Mouse (Mus musculus) thymus, postnatal 14 days (tissue): ENCODE data around the gene Dusp1.
A peak's percentile ranks its signal among the peaks of the same experiment; 100 is the strongest.

Experiments
- DNase-seq: peaks from one replicate; pipeline ENCODE4 v3.0.0; 2021

Gene Dusp1

DNA sequence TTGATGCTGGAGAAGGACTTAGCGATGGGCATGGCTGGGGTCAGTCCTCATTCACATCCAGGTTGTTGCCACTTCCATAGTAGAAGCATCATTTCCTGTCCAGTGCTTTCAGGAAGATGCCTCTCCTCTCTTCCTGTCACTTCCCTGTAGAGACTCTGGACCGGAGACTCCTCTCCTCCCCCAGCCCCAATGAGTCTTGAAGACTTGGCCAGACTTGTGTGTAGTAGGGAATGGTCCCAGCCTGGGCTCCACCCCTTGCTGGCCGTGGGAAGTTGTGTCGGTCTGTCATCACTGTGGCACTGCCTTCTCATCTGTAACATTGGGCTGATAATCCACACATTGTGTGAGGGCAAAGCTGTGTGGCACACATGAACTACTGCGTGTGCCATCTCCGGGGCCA is 21.7 kb upstream of the Dusp1 start:
- DNase-seq, result no peak

DNA sequence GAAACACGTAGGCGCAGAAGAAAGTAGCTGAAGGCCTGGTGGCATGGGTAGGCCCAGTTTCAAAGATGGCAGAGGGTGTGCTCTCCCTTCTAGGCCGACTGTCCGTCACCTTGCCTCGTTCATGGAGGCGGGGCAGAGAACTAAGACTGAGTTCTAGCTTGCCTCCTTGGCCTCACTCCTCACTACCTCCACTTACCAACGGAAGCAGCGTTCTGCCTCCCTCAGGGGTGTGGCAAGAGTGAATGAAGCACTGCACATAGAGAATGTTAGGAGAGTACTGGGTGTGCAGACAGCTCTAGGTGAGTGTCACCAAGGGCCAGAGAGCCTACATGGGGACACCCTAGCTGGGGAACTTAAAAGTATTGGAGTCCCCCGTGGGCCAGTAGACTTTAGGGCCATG is 21.1 kb upstream of the Dusp1 start:
- no peak for DNase-seq

GRCm38 (mm10) chr17:26582297-26582696 is 20.4 kb upstream of the Dusp1 start:
- DNase-seq, result no peak

DNA sequence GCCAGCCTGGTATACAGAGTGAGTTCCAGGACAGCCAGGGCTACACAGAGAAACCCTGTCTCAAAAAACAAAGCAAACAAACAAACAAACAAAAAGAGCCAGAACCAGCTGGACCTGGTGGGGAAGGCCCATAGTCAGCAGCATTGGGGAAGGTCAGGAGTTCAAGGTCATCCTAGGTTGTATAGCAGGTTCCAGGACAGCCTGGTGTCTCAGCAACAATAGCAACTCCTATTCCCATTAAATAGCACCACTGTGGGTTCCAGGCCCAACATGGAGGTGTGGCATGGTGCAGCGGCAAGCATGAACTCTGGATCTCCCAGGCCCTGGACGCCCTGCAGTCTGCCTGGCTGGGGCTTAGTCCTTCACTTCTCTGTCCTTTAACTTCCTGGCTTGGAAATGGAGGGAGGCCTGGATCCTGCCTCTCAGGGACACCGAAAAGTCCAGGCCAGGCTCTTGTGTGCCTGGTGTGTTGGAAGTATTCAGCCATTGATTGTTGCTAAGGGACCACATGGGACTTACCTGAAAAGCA is 19.0 kb upstream of the Dusp1 start:
- no peak for DNase-seq

DNA sequence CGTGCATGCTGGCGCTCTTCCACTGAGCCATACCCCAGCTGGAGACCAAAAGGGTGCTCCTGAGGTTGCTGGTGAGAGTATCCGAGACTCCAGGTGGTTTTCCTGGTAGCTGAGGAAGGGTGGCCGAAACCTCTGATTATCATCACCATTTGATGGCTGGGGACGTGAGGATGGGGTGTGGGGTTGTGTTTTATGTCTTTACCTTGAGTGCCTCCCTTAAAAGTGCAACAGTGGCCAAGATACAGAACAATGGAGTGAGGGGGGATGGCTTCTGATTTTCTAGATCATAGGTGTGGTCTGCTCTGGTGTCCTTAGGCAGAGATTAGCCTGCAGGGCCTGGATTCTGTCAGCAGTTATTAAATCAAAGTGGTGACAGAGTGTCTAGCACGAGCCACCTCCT is 17.5 kb upstream of the Dusp1 start:
- DNase-seq, result no peak

DNA sequence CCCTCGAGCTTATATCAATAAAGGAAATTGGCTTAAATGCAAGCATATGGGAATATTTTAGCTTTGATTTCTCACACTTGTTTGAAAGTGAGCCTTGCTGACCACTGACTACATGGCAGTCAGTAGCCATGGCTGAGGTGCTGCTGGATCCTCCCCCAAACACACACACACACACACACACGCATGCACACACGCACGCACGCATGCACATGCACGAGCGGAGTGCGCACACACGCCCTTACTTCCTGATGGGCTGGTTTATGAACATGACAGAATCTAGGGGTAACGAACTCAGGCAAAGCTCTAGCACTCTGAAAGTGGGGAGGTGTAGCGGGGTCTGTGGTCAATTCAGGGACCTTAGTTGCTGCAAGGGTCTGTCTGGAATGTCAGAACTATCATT is 16.8 kb upstream of the Dusp1 start:
- no peak for DNase-seq

DNA sequence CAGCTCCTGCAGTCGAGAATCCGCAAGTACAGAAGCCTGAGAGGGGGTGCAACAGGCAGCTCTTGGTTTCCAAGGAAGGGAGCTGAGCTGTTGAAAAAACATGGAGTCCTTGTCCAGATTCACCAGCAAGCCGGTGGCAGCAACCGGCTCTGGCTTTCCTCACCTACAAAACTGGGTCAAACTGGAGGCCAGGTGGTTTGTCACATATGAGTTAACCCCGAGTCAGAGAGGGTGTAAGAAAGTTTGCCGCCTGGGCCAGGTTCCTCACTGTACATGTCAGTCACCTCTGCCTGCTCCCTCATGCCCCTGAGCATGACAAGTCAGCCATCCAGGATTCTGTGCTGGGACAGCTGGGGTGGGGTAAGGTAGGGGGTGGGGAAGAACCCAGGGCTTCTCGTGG is 16.2 kb upstream of the Dusp1 start:
- DNase-seq, result no peak

GRCm38 (mm10) chr17:26577309-26577708 is 15.4 kb upstream of the Dusp1 start:
- DNase-seq, result no peak

- DNase-seq, result no peak
Observed at GRCm38 (mm10) chr17:26576833-26577232, 14.9 kb upstream of the Dusp1 start.

- DNase-seq, result no peak
Observed at GRCm38 (mm10) chr17:26575786-26576690, 14.1 kb upstream of the Dusp1 start.

DNA sequence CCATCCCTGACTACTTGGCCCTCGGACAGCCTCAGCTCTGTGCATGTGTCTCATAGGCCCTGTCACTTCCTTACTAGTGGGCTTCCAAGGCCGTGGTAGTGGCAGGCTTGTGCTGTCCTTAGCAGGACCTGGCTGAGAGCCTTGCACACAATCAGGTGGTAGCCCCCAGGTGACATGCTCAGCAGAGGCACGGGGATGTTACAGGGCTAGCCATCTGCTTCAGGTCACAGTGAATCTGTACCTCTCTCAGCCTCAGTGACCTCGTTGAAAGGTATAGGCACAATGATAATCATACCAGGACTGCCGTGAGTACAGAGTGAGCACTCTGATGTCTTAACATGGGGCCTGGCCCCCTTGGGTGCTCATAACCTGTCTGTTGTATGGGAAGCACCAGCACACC is 12.8 kb upstream of the Dusp1 start:
- no peak for DNase-seq

- no peak for DNase-seq
Observed at GRCm38 (mm10) chr17:26574118-26574517, 12.2 kb upstream of the Dusp1 start.

GRCm38 (mm10) chr17:26572265-26572664 is 10.3 kb upstream of the Dusp1 start:
- DNase-seq, result peak; percentile 47

DNA sequence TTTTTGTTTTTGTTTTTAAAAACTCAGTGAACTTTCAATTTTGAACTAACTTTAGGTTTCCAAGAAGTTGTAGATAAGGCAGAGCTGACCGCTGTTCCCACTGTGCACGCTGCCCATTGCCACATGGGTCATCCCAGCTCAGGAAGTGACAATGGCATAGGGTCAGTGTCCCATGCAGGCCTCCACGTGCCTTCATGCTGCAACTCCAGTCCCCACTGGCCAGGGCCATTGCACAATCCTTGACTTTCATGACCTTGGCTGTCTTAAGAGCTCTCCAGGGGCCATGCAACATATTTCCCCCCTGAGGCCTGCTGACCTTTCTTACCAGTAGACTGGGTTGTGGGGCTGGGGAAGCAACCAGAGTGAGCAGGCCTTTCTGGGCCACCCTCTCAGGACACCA is 9.4 kb upstream of the Dusp1 start:
- no peak for DNase-seq

DNA sequence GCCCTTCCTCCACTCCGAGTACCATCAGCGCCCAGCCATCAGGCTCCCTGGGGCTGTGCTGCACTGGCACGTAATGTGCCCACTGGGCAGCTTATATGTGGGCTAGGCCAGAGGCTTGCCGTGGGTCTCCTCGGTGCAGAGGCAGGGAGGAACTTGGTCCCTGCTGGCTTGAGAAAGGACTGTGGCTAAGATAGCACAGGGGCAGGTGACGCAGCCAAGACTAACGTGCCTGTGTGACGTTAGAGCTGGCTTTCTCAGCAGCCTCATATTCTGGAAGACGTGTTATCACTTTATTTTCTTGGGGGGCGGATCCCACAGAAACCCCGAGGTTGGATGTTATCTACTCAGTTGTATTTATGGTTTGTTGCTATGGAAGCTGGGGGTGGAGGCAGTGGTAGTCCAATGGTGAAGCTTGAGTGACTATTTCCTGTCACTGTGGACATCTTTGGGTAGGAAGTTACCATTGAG is 8.8 kb upstream of the Dusp1 start:
- no peak for DNase-seq

DNA sequence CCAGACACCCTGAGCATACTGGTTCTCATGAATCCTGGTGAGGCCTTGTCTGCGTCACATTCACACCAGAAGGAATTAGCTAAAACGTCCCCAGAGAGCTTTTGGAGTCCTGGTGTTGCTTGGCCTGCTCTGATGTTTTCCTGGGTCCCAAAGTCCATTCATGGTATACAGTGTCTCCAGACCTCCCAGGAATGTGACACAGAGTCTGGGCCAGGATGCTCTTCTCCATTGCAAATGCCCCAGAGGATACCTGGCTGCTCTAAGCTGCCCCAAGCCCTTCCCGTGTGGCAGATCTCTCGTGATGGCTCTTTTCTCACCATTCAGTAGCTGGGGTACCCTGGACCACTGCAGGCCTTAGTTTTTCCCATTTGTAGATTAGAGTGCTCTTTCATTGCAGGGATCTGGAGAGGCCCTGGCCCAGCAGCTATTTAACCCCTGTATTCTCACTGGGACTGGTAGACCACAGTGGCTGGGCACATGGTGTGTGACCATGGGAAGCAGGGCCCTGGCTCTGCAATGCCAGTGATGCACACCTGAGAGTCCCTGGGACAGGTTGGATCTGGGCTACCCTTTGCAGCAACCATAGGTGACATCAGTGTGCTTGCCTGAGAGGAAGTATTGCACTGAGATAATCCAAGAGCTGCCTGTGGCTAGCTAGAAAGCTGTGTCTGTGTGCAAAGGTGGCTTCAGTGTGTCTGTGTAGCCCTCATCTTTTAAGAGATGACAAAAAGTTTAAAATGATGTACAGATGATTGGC is 7.8 kb upstream of the Dusp1 start:
- no peak for DNase-seq

- DNase-seq, result no peak
Observed at GRCm38 (mm10) chr17:26567818-26568173, 5.9 kb upstream of the Dusp1 start.

- DNase-seq, result no peak
Observed at GRCm38 (mm10) chr17:26567142-26567817, 5.4 kb upstream of the Dusp1 start.

GRCm38 (mm10) chr17:26564439-26564838 is 2.5 kb upstream of the Dusp1 start:
- DNase-seq, result no peak

- DNase-seq, result no peak
Observed at GRCm38 (mm10) chr17:26563476-26563875, 1.5 kb upstream of the Dusp1 start.

DNA sequence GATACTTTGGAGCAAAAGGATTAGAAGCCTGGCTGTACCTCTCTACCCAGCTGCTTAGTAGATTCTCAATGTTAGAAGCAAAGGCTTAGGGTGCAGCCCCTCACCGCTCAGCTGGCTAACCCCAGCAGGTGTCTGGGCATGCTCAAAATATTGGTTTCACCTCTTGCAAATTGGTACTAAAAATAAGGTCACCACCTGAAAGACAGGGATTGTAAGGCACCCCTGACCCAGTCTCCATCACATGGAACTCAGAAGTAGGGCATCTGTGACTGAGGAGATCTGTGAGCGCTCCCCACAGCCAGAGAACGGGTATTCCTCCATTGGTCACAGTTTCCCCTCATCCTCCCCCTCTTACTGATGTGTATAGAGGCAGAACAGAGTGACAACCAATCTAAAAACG is 364 bp upstream of the Dusp1 start:
- no peak for DNase-seq

DNA sequence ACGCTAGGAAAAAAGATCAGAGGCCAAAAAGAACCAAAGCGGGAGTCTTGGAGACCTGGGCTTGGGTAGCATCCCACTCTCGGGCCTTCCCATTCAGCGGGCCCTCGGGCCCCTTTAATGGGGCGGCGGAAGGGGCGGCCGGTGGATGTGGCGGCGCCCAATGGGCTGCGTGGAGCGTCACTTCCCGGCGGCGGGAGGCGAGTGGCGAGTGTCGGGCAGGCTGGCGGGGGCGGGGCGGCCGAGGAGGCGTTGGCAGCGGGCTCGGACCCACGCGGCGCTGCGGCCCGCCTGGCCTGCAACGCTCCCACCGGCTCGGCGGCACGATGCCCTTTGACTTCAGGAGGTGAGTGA is 663 bp downstream of the Dusp1 start, which contains the start of gene Ergic1:
Gene Ergic1, plus strand, starts transcription at position 200 of the 351 bp plus-strand sequence.
- peak; percentile 89 for DNase-seq

GRCm38 (mm10) chr17:26560526-26561289 is 1.2 kb downstream of the Dusp1 start:
- no peak for DNase-seq
